Mouse (Mus musculus) lung, embryonic 15.5 days (tissue): ENCODE data around the gene Best3. TPM values are rescaled to one million over a fixed set of nuclear protein-coding genes. Genes with fewer than 3 reads are reported as not detected.

Experiments used
- ATAC-seq: fragments of 200-750 bp; cut with Nextera tagmentation; 2 replicates; pipeline ENCODE4 v1.8.0; 2017; ENCODE audit warnings: moderate number of reproducible peaks, borderline replicate concordance; ENCODE audit not compliant: low FRiP score, low TSS enrichment; ENCODE audit errors: extremely low read depth
- H3K27ac ChIP-seq: fragments of 300-500 bp; sonication (generic); 2 replicates; pipeline ENCODE4 v1.5.1; 2015; ENCODE audit warnings: moderate library complexity, mild to moderate bottlenecking, inconsistent platforms
- H3K27me3 ChIP-seq: fragments of 300-500 bp; sonication (generic); 2 replicates; pipeline ENCODE4 v1.6.1; 2015; ENCODE audit warnings: inconsistent platforms
- H3K36me3 ChIP-seq: fragments of 300-500 bp; sonication (generic); 2 replicates; pipeline ENCODE4 v1.6.1; 2015; ENCODE audit warnings: inconsistent platforms
- H3K4me1 ChIP-seq: fragments of 300-500 bp; sonication (generic); 2 replicates; pipeline ENCODE4 v1.6.1; 2015; ENCODE audit warnings: inconsistent platforms
- H3K4me2 ChIP-seq: fragments of 300-500 bp; sonication (generic); 2 replicates; pipeline ENCODE4 v1.6.1; 2015; ENCODE audit warnings: inconsistent platforms, mild to moderate bottlenecking, moderate library complexity
- H3K4me3 ChIP-seq: fragments of 300-500 bp; sonication (generic); 2 replicates; pipeline ENCODE4 v1.5.1; 2015; ENCODE audit warnings: mild to moderate bottlenecking, inconsistent platforms
- H3K9ac ChIP-seq: fragments of 300-500 bp; sonication (generic); 2 replicates; pipeline ENCODE4 v1.6.1; 2015; ENCODE audit warnings: inconsistent platforms
- H3K9me3 ChIP-seq: fragments of 300-500 bp; sonication (generic); 2 replicates; pipeline ENCODE4 v1.6.1; 2016; ENCODE audit warnings: inconsistent platforms
- WGBS: fragments of 180-500 bp; shearing (Covaris S2); methylation state at CpG from one replicate; pipeline ENCODE4 v1.1.7; 2015; 5-methylcytosine and 5-hydroxymethylcytosine counted together
- polyA plus RNA-seq: library from polyadenylated mRNA; unstranded; fragments of >200 nt; fragmentation: Nextera tagmentation; extraction: Ambion mirVana; gene quantifications from 2 replicates; pipeline ENCODE4 v1.2.1, GENCODE M21; 2015

The Best3 gene
- polyA plus RNA-seq, 1 experiment from 2014 or later: 0.14 TPM

GRCm38 (mm10) chr10:116980888-116981287 is 5.2 kb upstream of the Best3 start:
- ATAC-seq: no peak
- no peaks in the 10 kb centered on the region for H3K36me3 ChIP-seq
- WGBS: 77% methylated on average over 3 of the region's 3 CpGs

DNA sequence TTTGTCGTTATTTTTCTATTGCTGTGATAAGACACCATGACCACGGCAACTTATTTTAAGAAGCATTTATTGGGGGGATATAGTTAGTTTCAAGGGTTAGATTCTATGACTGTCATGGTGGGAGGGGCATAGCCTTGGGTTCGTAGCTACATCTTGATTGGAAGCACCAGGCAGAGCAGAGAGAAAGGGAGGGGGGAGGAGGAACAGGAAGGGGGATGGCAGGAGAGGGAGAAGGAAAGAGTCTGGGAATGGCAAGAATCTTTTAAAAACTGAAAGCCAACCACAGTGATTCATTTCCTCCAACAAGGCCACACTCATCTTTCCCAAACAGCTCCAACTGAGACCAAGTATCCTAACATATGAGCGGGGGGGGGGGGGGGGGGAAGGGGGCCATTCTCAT is 3.6 kb upstream of the Best3 start:
- 51% methylated on average over 4 of the region's 4 CpGs for WGBS
- no peak overlapping the region for H3K9ac ChIP-seq
- no peak overlapping the region for H3K4me3 ChIP-seq
- no peak for ATAC-seq
- peaks cover 3% of the 10 kb centered on the region; the same call in 1 of the 2 replicates for H3K4me1 ChIP-seq
- H3K9me3 ChIP-seq: no peaks in the 10 kb centered on the region
- H3K27me3 ChIP-seq: no peaks in the 10 kb centered on the region
- no peak overlapping the region for H3K27ac ChIP-seq
- H3K36me3 ChIP-seq: no peaks in the 10 kb centered on the region
- no peak overlapping the region for H3K4me2 ChIP-seq

More at GRCm38 (mm10) chr10:116980888-116981287, 5.2 kb upstream of the Best3 start:
- H3K4me2 ChIP-seq: no peak overlapping the region
- no peaks in the 10 kb centered on the region for H3K27me3 ChIP-seq
- no peaks in the 10 kb centered on the region for H3K4me1 ChIP-seq
- H3K4me3 ChIP-seq: no peak overlapping the region
- no peak overlapping the region for H3K9ac ChIP-seq
- H3K27ac ChIP-seq: no peak overlapping the region
- no peaks in the 10 kb centered on the region for H3K9me3 ChIP-seq

DNA sequence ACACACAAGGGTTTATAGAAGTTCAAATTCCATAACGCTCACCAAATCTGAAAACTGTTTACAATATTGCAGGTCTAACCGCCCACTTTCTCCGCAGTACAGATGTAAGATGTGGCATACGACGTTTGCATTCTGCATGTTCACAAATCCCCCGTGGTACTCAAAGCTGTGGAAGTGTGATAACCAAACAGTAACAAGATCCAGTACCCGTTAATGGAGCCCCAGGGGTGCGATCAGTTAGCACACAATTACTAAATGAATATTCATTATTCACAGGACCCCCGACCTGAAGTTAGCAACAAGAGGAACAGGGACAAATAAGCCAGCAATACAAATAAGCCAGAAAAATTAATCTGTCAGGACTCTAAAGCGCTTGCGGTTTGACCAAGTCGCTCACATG is 1.3 kb upstream of the Best3 start:
- Histone ChIP-seq H3K27ac (no peak overlapping the region), H3K4me2 (no peak overlapping the region), H3K27me3 (no peaks in the 10 kb centered on the region), H3K9ac (no peak overlapping the region), H3K4me1 (peaks cover 3% of the 10 kb centered on the region; the same call in 1 of the 2 replicates), H3K9me3 (no peaks in the 10 kb centered on the region), H3K4me3 (no peak overlapping the region), H3K36me3 (no peaks in the 10 kb centered on the region)
- ATAC-seq: no peak
- 51% methylated on average over 12 of the region's 12 CpGs for WGBS

DNA sequence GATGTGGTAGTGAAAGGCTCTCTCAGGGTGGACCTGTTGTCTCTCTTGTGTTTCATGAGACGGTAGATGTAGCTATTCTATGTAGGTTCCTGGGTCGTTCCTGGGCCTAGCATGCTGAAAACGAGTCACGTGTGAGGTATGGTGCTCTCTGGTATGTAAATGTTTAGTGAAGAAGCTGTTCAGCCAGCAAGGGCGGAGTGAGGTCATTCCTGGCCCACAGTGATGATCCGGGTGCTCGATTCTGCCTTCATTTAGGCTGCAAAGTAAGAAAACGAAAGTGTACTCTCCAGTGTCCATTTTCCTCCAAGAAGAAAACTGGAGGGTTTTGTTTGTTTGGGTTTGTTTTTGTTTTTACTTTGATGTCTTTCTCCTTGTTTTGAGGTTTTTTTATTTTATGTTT is 7.9 kb downstream of the Best3 start:
- H3K4me1 ChIP-seq: peaks cover 6% of the 10 kb centered on the region
- no peak overlapping the region for H3K4me3 ChIP-seq
- H3K9ac ChIP-seq: no peak overlapping the region
- H3K27me3 ChIP-seq: no peaks in the 10 kb centered on the region
- H3K9me3 ChIP-seq: no peaks in the 10 kb centered on the region
- no peak overlapping the region for H3K4me2 ChIP-seq
- H3K27ac ChIP-seq: no peak overlapping the region
- no peak for ATAC-seq
- WGBS: 70% methylated on average over 8 of the region's 8 CpGs
- H3K36me3 ChIP-seq: no peaks in the 10 kb centered on the region

- 77% methylated on average over 5 of the region's 5 CpGs for WGBS
- Histone ChIP-seq H3K4me2 (no peak overlapping the region), H3K27ac (no peak overlapping the region), H3K4me1 (peaks cover 6% of the 10 kb centered on the region), H3K36me3 (no peaks in the 10 kb centered on the region), H3K4me3 (no peak overlapping the region), H3K9me3 (no peaks in the 10 kb centered on the region), H3K9ac (no peak overlapping the region), H3K27me3 (no peaks in the 10 kb centered on the region)
- no peak for ATAC-seq
Observed at GRCm38 (mm10) chr10:116995162-116995561, 9.0 kb downstream of the Best3 start.

DNA sequence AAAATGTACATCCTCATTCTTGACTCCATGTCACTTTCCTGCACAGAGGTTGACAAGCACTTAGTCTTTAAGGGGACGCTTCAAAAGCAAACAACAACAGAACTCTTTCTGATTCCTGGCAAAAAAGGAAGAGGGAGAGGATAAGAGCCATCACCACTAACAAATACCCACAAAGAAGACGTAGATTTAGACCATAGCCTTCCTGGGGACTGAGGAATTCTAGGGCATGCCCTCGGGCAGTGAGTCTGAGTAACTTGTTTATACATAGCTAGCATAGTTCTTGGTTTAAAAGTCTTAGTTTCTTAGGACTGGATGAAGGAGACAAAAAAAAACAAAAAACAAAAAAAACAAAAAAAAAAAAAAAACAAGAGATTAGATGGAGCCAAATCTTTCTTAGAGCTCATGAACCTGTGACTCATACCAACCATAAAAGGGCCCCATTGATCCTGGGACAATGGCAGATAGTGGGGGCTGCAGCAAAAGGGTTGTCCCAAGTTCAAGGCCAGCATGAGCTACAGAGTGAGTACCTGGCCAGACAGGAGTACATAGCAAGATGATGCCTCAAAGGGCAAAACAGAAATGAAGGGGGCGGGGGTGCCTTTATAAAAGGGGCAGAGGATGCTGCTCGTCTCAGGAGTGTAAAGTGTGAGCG is 9.6 kb downstream of the Best3 start:
- Histone ChIP-seq H3K4me1 (peaks cover 6% of the 10 kb centered on the region), H3K27me3 (no peaks in the 10 kb centered on the region), H3K27ac (no peak overlapping the region), H3K4me2 (no peak overlapping the region), H3K4me3 (no peak overlapping the region), H3K9ac (no peak overlapping the region), H3K9me3 (no peaks in the 10 kb centered on the region), H3K36me3 (no peaks in the 10 kb centered on the region)
- no peak for ATAC-seq
- 39% methylated on average over 6 of the region's 6 CpGs for WGBS

- no peak overlapping the region for H3K9ac ChIP-seq
- H3K4me1 ChIP-seq: peaks cover 6% of the 10 kb centered on the region
- H3K36me3 ChIP-seq: no peaks in the 10 kb centered on the region
- ATAC-seq: peak; percentile 73
- no peaks in the 10 kb centered on the region for H3K9me3 ChIP-seq
- no peak overlapping the region for H3K4me2 ChIP-seq
- no peak overlapping the region for H3K4me3 ChIP-seq
- WGBS: 46% methylated on average over 6 of the region's 6 CpGs
- H3K27ac ChIP-seq: no peak overlapping the region
- H3K27me3 ChIP-seq: no peaks in the 10 kb centered on the region
Observed at GRCm38 (mm10) chr10:116996236-116996600, 10.1 kb downstream of the Best3 start.

DNA sequence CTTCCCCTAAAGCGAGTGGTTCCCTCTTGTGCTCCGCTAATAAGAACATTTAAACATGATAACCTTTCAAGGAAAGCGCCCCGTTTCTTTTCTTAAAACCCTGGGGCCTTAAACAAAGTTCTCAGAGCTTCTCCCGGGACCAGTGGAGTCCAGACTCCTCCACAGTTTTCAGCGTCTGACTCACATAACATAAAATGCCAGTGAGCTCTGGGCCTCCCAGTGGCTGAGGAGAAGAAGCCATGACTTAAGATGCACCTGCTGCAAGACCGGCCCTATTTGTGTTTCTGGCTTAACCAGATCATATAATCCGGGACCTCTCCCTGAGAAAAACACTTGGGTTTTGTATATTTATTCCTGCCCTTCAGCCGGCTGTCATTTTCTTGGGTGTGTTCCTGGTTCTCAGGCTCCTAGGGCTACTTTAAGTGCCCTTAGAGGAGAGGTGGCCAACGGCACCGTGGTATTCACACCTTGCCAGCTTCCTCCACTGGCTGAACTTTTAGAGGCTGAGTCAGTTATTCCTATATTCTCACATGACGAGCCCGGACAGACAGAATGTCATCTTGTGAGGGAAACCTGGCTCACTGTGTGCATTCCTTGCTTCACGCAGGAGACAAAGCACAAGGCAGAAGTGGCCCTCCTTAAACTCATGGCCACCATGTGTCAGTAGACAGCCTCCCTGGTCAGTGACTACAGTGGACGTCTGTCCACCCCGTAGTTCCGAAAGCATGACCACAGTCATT is 12.8 kb downstream of the Best3 start:
- Histone ChIP-seq H3K36me3 (no peaks in the 10 kb centered on the region), H3K9ac (no peak overlapping the region), H3K9me3 (no peaks in the 10 kb centered on the region), H3K4me2 (no peak overlapping the region), H3K27me3 (no peaks in the 10 kb centered on the region), H3K27ac (no peak overlapping the region), H3K4me1 (peaks cover 6% of the 10 kb centered on the region), H3K4me3 (no peak overlapping the region)
- no peak for ATAC-seq
- 69% methylated on average over 17 of the region's 17 CpGs for WGBS

DNA sequence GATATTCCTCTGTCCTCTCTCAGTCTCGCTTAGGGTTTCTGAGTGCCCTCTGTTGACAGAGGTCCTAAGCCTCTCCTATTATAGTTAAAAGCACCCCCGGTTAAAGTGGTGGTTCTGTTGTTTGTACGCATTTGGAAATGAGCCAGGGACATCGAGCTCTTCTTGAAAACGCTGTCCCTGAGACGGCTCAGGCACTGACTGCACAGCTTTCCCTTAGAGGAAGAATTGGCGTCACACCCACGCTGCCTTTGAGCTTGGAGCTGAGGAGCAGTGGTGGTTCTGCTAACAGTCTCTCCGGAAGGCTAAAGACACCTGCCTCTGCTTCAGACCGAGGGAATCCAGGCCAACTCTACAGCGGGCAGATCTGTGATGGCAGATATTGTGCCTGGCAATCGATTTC is 14.9 kb downstream of the Best3 start:
- Histone ChIP-seq H3K4me3 (no peak overlapping the region), H3K36me3 (no peaks in the 10 kb centered on the region), H3K4me2 (no peak overlapping the region), H3K27ac (no peak overlapping the region), H3K9ac (no peak overlapping the region), H3K27me3 (no peaks in the 10 kb centered on the region), H3K4me1 (peaks cover 5% of the 10 kb centered on the region), H3K9me3 (no peaks in the 10 kb centered on the region)
- WGBS: 41% methylated on average over 12 of the region's 12 CpGs
- ATAC-seq: no peak

GRCm38 (mm10) chr10:117004695-117005094 is 18.6 kb downstream of the Best3 start:
- Histone ChIP-seq H3K4me1 (no peaks in the 10 kb centered on the region), H3K36me3 (no peaks in the 10 kb centered on the region), H3K27ac (no peak overlapping the region), H3K4me3 (no peak overlapping the region), H3K9me3 (no peaks in the 10 kb centered on the region), H3K27me3 (no peaks in the 10 kb centered on the region), H3K4me2 (no peak overlapping the region), H3K9ac (no peak overlapping the region)
- no peak for ATAC-seq
- WGBS: 73% methylated on average over 5 of the region's 5 CpGs

DNA sequence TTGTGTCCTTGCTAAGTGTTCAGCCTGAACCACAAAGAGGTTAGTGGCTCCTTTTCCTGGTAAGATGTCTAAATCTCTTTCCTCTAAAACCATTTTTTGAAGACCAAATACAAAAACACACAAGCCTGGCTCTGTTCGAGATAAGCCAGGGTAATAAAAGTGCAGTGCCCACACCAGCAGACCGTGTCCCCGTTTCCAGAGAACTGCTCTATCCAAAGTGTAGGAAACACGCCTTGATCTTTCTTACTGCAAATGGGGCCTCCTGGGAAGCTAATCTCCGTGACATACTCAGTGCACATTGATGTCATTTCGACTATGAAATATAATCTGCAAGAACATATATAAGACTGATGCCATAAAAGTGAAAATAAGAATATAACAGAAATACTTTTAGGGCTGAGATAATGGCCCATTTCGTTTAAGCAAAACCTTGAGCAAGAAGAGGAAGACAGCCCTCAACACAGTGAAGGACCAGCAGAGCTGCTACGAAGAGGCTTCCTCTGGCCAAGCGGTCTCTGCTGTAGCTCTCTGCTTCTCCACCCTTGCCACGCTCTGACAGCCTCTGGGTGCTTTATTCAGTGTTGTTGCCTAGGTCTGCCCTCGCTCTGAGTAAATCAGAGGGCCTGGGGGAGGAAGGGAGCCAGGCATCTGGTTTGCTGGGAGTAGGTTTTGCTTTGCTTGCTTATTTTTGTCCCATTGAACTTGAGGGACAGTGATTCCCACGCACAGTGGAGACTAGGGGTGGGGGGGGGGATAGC is 19.8 kb downstream of the Best3 start:
- Histone ChIP-seq H3K36me3 (no peaks in the 10 kb centered on the region), H3K9ac (no peak overlapping the region), H3K27ac (no peak overlapping the region), H3K4me2 (no peak overlapping the region), H3K27me3 (no peaks in the 10 kb centered on the region), H3K9me3 (no peaks in the 10 kb centered on the region), H3K4me3 (no peak overlapping the region), H3K4me1 (no peaks in the 10 kb centered on the region)
- 59% methylated on average over 12 of the region's 12 CpGs for WGBS
- ATAC-seq: no peak

GRCm38 (mm10) chr10:117009691-117010090 is 23.6 kb downstream of the Best3 start:
- Histone ChIP-seq H3K9me3 (no peaks in the 10 kb centered on the region), H3K4me2 (no peak overlapping the region), H3K27me3 (no peaks in the 10 kb centered on the region), H3K36me3 (no peaks in the 10 kb centered on the region), H3K4me1 (peaks cover 9% of the 10 kb centered on the region), H3K9ac (no peak overlapping the region), H3K27ac (no peak overlapping the region), H3K4me3 (no peak overlapping the region)
- no peak for ATAC-seq
- 85% methylated on average over 6 of the region's 6 CpGs for WGBS
